Mouse (Mus musculus): ENCODE measurements around the gene Adgre5. TPM values are rescaled to one million over a fixed set of nuclear protein-coding genes. Genes with fewer than 3 reads are reported as not detected.

Gene Adgre5
- polyA plus RNA-seq, 1 experiment = 49.5 TPM

DNA sequence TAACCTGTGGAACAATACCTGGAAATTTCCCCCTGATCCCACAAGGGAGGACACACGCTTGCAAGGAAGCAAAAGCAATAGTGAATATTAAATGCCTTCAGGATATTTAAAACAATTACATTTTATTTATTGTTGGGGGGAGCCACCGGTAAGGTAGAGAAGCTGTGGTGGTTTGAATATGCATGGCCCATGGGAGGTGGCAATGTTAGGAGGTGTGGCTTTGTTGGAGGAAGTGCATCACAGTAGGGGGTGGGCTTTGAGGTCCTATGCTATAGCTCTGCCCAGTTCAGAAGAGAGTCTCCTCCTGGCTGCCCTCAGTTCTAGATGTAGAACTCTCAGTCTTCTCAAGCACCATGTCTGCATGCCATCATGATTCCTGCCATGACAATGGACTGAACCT lies 23.6 kb upstream of the Adgre5 start:
- TF ChIP-seq GATA1 (IDR thresholded peaks at IDR 0.05; ENCODE audit: low read length) = no peak

- no peak for TF ChIP-seq GATA1 (IDR thresholded peaks at IDR 0.05; ENCODE audit: low read length)
These were observed 23.0 kb upstream of the Adgre5 start for GRCm38 (mm10) chr8:83764116-83764515.

GRCm38 (mm10) chr8:83759231-83759759 lies 18.2 kb upstream of the Adgre5 start:
- no peak for TF ChIP-seq GATA1 (IDR thresholded peaks at IDR 0.05; ENCODE audit: low read length)

- no peak for TF ChIP-seq GATA1 (IDR thresholded peaks at IDR 0.05; ENCODE audit: low read length)
These were observed 17.2 kb upstream of the Adgre5 start for GRCm38 (mm10) chr8:83758298-83758697.

GRCm38 (mm10) chr8:83757084-83757607 lies 16.0 kb upstream of the Adgre5 start:
- TF ChIP-seq GATA1 (IDR thresholded peaks at IDR 0.05; ENCODE audit: low read length) = no peak

- no peak for TF ChIP-seq GATA1 (IDR thresholded peaks at IDR 0.05; ENCODE audit: low read length)
These were observed 15.1 kb upstream of the Adgre5 start for GRCm38 (mm10) chr8:83756273-83756672.

GRCm38 (mm10) chr8:83754149-83754548 lies 13.0 kb upstream of the Adgre5 start:
- no peak for TF ChIP-seq GATA1 (IDR thresholded peaks at IDR 0.05; ENCODE audit: low read length)

DNA sequence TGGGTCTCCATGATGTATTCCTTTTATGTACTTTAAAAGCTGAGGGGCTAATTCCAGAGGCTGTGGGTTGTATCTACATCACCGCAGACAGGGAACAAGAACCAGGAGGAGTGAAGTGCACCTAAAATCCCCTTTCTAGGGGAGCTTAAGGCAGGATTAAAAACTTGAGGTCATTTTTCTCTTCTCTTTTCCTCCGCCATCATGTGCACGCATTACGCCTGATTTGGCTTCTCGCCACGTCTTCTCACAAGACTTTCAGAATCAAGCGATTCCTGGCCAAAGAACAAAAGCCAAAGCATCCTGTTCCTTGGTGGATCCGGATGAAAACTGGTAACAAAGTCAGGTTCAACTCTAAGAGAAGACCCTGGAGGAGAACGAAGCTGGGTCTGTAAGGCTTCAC lies 8.1 kb upstream of the Adgre5 start:
- no peak for TF ChIP-seq GATA1 (IDR thresholded peaks at IDR 0.05; ENCODE audit: low read length)

DNA sequence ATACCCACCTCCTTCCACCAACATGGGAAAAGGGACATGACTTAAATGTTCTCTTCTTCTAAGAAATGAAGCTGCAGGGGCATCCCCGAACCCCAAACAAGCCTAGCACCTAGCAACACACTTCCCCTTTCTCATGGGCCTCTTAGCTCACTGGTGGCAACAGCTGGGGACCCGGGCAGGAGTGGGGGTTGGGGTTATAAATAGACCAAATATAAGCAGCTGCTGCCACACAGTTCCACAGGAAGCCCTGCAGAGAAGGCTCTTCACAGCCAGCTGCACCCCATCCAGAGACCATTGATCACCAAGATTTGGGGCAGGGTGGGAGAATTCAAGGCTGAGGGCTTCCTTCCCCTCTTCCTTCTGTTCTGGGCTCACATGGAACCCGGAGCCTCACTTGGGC lies 7.6 kb upstream of the Adgre5 start:
- no peak for TF ChIP-seq GATA1 (IDR thresholded peaks at IDR 0.05; ENCODE audit: low read length)

DNA sequence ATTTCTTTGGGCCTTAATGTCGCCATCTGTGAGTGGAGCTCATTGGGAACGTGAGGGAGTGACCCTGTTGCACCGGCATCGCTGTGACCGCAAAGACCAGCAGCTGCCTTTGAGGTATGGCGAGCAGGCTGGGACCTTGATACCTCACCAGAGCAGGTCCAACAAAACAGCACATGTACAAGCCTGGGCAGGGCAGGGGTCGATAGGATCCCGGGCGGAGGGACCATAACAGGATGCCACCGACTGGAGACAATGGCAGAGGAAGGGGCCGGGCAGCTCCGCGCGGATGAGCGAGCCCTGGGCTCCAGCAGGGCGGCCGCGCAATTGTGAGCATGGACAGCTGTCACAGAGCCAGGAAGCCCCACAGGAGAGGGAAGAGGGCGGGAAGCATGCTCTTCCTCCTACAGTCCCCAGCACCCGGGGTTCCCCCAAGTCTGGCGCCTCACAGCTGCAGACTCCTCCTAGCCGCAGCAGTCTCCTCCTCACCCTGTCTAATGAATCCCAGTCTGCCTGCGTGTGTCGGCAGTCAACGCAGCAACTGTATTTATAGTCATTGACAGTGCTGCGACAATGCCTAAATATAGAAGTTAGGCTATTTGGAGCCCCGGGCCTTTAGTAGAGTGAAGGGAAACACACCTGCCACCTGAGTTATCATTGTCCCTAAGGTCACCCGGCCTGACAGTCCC lies 6.7 kb upstream of the Adgre5 start:
- TF ChIP-seq GATA1 (IDR thresholded peaks at IDR 0.05; ENCODE audit: low read length) = no peak

GRCm38 (mm10) chr8:83744070-83744469 lies 2.9 kb upstream of the Adgre5 start:
- no peak for TF ChIP-seq GATA1 (IDR thresholded peaks at IDR 0.05; ENCODE audit: low read length)

GRCm38 (mm10) chr8:83742968-83743367 lies 1.8 kb upstream of the Adgre5 start:
- no peak for TF ChIP-seq GATA1 (IDR thresholded peaks at IDR 0.05; ENCODE audit: low read length)

- no peak for TF ChIP-seq GATA1 (IDR thresholded peaks at IDR 0.05; ENCODE audit: low read length)
These were observed 926 bp upstream of the Adgre5 start for GRCm38 (mm10) chr8:83741849-83742655.

GRCm38 (mm10) chr8:83740586-83740975 lies 545 bp downstream of the Adgre5 start:
- no peak for TF ChIP-seq GATA1 (IDR thresholded peaks at IDR 0.05; ENCODE audit: low read length)

DNA sequence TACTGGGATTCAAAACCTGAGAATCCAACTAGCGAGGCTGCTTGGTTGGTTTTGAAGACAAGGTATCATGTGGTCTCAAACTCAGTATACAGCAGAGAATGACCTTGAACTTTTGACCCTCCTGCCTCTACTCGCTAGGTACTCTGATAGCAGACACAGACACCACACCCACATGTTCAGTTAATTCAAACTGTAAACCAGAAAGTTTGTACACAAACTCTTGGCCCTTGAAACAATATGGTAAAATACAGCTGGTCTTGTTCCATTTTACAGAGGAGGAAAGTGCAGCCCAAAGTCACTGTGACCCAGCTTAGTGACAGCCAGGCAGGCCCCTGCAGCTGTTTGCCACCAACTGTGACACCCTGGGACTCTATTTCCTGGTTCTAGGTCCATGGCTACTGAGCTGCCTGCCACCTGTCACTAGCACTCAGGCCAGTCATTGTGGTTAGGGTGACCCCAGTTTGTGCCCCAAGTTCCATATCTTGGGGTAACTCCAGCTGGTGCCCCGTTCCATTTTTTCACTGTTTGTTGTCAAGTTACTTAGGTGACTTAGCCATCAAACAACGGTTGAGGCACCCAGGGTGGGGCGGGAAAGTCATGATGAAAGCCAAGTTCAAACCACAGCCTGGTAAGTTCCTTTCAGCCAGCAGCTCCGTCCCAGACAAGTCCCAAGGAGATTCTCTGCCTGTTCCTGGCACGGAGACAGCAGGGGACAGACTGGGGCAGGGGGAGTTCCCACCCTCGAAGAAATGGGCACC lies 1.2 kb downstream of the Adgre5 start:
- no peak for TF ChIP-seq GATA1 (IDR thresholded peaks at IDR 0.05; ENCODE audit: low read length)

All from G1E-ER4 (cell line).